Mouse (Mus musculus) bone marrow, adult 2 months (tissue): ENCODE measurements at regions not wholly inside any gene's neighbourhood (a gene's known extent, or its start where the extent isn't known, plus 50 kb on each side); places are given as distances from the start of the nearest gene placed in this dataset.

Experiments used
- H3K27ac ChIP-seq: fragments of 200-500 bp; 2 replicates; pipeline ENCODE4 v1.5.1; 2012; ENCODE audit warnings: low read depth, mild to moderate bottlenecking, control low read depth, inconsistent platforms, low read length; ENCODE audit not compliant: control insufficient read depth, poor library complexity, insufficient read depth
- H3K4me1 ChIP-seq: fragments of 200-500 bp; 2 replicates; pipeline ENCODE4 v1.6.1; 2011; ENCODE audit warnings: low read length; ENCODE audit not compliant: control insufficient read depth, insufficient read depth
- H3K4me3 ChIP-seq: fragments of 200-500 bp; replicated peaks from 2 replicates; pipeline ENCODE3; 2011; ENCODE audit warnings: mild to moderate bottlenecking, low read depth, low read length, control low read depth; ENCODE audit not compliant: control insufficient read depth
- CTCF ChIP-seq: fragments of 200-500 bp; IDR thresholded peaks from 2 replicates; pipeline ENCODE4 v1.5.1; 2011; ENCODE audit warnings: low read length, control low read depth; ENCODE audit not compliant: control insufficient read depth, insufficient read depth
- POLR2A ChIP-seq: fragments of 200-500 bp; IDR thresholded peaks from 2 replicates; pipeline ENCODE4 v1.6.1; 2011; ENCODE audit warnings: low read depth, mild to moderate bottlenecking, control low read depth, low read length, borderline replicate concordance; ENCODE audit not compliant: control insufficient read depth
- WGBS: fragments of 180-500 bp; shearing (Covaris S2); methylation state at CpG from one replicate; pipeline ENCODE4 v1.1.7; 2018; 5-methylcytosine and 5-hydroxymethylcytosine counted together

- WGBS, result 79% methylated on average over 2 of the region's 2 CpGs
- Histone ChIP-seq H3K27ac (no peak overlapping the region), H3K4me3 (no peak overlapping the region), H3K4me1 (no peaks in the 10 kb centered on the region)
- TF ChIP-seq CTCF (no peak), POLR2A (no peak)
Observed at GRCm38 (mm10) chr10:57090131-57090530, 396.1 kb upstream of the Hsf2 start.

DNA sequence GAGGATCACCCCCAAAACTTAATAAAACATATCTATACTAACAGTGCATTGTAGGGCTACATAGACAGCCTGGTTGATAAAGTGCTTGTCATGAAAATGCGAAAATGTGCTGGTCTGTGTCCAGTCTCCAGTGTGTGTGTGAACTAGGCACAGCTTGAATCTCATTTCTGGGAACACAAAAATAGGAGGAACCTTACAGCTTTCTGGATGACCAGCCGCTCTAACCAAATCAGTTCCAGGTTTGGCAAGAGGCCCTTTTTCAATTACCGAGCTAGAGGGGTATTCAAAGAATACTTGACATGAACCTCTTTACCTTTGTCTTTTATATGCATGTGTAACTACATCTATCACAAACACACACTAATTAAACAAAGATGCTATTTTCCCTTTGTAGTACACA lies 390.3 kb upstream of the Hsf2 start:
- TF ChIP-seq CTCF (no peak), POLR2A (no peak)
- Histone ChIP-seq H3K4me1 (no peaks in the 10 kb centered on the region), H3K27ac (no peak overlapping the region), H3K4me3 (no peak overlapping the region)
- WGBS, result 73% methylated on average over 3 of the region's 3 CpGs

GRCm38 (mm10) chr10:57113359-57113758 lies 372.8 kb upstream of the Hsf2 start:
- no peak for TF ChIP-seq POLR2A
- TF ChIP-seq CTCF, result no peak
- WGBS, result 87% methylated on average over 2 of the region's 2 CpGs
- no peak overlapping the region for H3K4me3 ChIP-seq
- H3K27ac ChIP-seq, result no peak overlapping the region
- H3K4me1 ChIP-seq, result no peaks in the 10 kb centered on the region

DNA sequence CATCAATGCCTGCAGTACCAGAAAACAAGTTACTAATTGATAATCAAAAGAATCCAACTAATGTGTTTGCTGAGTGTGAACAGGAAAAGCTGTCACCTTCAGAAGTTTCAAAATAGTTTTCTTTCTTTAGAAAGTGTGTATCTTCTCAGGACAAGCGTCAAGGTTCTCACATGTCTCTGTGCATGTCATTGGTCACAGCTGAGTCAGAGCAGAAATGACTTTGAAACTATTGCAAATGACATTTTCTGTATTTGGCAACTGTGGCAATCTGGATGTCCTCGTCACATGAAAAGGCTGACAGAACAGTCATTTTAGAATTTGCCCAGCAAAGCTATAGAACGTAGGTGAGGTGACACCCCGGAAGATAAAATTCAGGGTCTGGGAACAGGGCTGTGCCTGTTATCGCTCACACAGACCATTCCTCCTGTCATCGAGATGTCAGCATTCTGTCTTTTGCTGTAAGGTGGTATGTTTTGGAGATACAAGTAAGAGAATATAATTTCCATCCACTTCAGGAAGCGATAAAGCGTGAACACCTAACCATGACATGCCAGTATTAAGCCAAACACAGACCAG lies 371.4 kb upstream of the Hsf2 start:
- WGBS, result 82% methylated on average over 8 of the region's 8 CpGs
- no peak overlapping the region for H3K27ac ChIP-seq
- H3K4me3 ChIP-seq, result no peak overlapping the region
- TF ChIP-seq POLR2A, result no peak
- TF ChIP-seq CTCF, result no peak
- no peaks in the 10 kb centered on the region for H3K4me1 ChIP-seq

GRCm38 (mm10) chr10:57121514-57121913 lies 364.7 kb upstream of the Hsf2 start:
- Histone ChIP-seq H3K4me3 (no peak overlapping the region), H3K4me1 (no peaks in the 10 kb centered on the region), H3K27ac (no peak overlapping the region)
- TF ChIP-seq CTCF (no peak), POLR2A (no peak)
- WGBS, result 63% methylated on average over 1 of the region's 1 CpGs

- no peak overlapping the region for H3K4me3 ChIP-seq
- 63% methylated on average over 3 of the region's 3 CpGs for WGBS
- TF ChIP-seq CTCF (no peak), POLR2A (no peak)
- H3K4me1 ChIP-seq, result no peaks in the 10 kb centered on the region
- no peak overlapping the region for H3K27ac ChIP-seq
Observed at GRCm38 (mm10) chr10:57127185-57127584, 359.0 kb upstream of the Hsf2 start.

DNA sequence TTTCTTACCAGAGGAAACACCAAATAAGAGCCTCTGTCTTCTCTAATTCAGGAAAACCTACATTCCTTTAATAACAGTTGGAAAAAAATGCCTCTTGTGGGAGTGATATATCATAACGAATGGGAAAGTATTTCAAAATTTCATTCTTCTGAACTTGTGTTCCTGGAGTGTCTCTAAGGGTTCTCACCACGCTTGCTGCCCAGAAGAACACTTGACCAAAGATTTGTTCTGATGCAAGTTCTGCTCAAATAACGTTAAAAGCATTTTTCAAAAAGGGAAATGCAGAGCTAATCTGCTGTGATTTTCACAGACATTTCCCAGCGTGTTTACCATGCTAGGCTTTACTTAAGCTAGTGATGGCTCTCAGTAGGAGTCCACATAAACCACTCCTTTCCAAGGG lies 329.8 kb upstream of the Hsf2 start:
- no peak overlapping the region for H3K4me3 ChIP-seq
- TF ChIP-seq CTCF, result no peak
- no peak for TF ChIP-seq POLR2A
- no peaks in the 10 kb centered on the region for H3K4me1 ChIP-seq
- WGBS, result 56% methylated on average over 4 of the region's 4 CpGs
- H3K27ac ChIP-seq, result no peak overlapping the region

GRCm38 (mm10) chr10:57156912-57157311 lies 329.3 kb upstream of the Hsf2 start:
- Histone ChIP-seq H3K4me1 (no peaks in the 10 kb centered on the region), H3K4me3 (no peak overlapping the region), H3K27ac (no peak overlapping the region)
- WGBS, result 80% methylated on average over 9 of the region's 9 CpGs
- TF ChIP-seq CTCF (no peak), POLR2A (no peak)

- no peak overlapping the region for H3K27ac ChIP-seq
- no peaks in the 10 kb centered on the region for H3K4me1 ChIP-seq
- TF ChIP-seq POLR2A, result no peak
- no peak for TF ChIP-seq CTCF
- H3K4me3 ChIP-seq, result no peak overlapping the region
Observed at GRCm38 (mm10) chr10:57160546-57160945, 325.6 kb upstream of the Hsf2 start.

- WGBS, result 70% methylated on average over 5 of the region's 5 CpGs
- Histone ChIP-seq H3K4me1 (no peaks in the 10 kb centered on the region), H3K4me3 (no peak overlapping the region), H3K27ac (no peak overlapping the region)
- TF ChIP-seq POLR2A (no peak), CTCF (no peak)
Observed at GRCm38 (mm10) chr10:57163359-57163758, 322.8 kb upstream of the Hsf2 start.
